Mouse (Mus musculus) kidney, postnatal 0 days (tissue): ENCODE results near the gene Galnt17. TPM values are rescaled to one million over a fixed set of nuclear protein-coding genes. Genes with fewer than 3 reads are reported as not detected.

Experiments used
- ATAC-seq: fragments of 200-750 bp; cut with Nextera tagmentation; replicated peaks from 2 replicates; pipeline ENCODE4 v1.8.0; 2017; ENCODE audit warnings: low read depth, moderate number of reproducible peaks, moderate TSS enrichment, moderate library complexity; ENCODE audit not compliant: low FRiP score
- DNase-seq: peaks from one replicate; pipeline ENCODE4 v3.0.0-alpha.2; 2016; ENCODE audit warnings: low spot score
- H3K27ac ChIP-seq: fragments of 300-500 bp; sonication (generic); 2 replicates; pipeline ENCODE4 v1.5.1; 2014; ENCODE audit warnings: mild to moderate bottlenecking
- H3K27me3 ChIP-seq: fragments of 300-500 bp; sonication (generic); 2 replicates; pipeline ENCODE4 v1.6.1; 2014; ENCODE audit warnings: low read length, mixed read lengths; ENCODE audit not compliant: insufficient read depth
- H3K36me3 ChIP-seq: fragments of 300-500 bp; sonication (generic); 2 replicates; pipeline ENCODE4 v1.6.1; 2014; ENCODE audit warnings: low read length, mixed read lengths; ENCODE audit not compliant: insufficient read depth
- H3K4me1 ChIP-seq: fragments of 300-500 bp; sonication (generic); replicated peaks from 2 replicates; pipeline ENCODE4 v1.6.1; 2014; ENCODE audit warnings: antibody characterized with exemption, low read length, mixed read lengths; ENCODE audit not compliant: insufficient read depth
- H3K4me2 ChIP-seq: fragments of 300-500 bp; sonication (generic); 2 replicates; pipeline ENCODE4 v1.6.1; 2014; ENCODE audit warnings: mild to moderate bottlenecking, low read length, moderate library complexity, mixed read lengths
- H3K4me3 ChIP-seq: fragments of 300-500 bp; sonication (generic); replicated peaks from 2 replicates; pipeline ENCODE4 v1.5.1; 2014; ENCODE audit warnings: low read depth, low read length
- H3K9ac ChIP-seq: fragments of 300-500 bp; sonication (generic); 2 replicates; pipeline ENCODE4 v1.6.1; 2014; ENCODE audit warnings: low read depth, low read length
- H3K9me3 ChIP-seq: fragments of 300-500 bp; sonication (generic); replicated peaks from 2 replicates; pipeline ENCODE4 v1.6.1; 2016; ENCODE audit warnings: low read length, inconsistent platforms, mixed read lengths
- CTCF ChIP-seq: IDR thresholded peaks from 2 replicates; pipeline ENCODE4 v1.5.1; 2016; ENCODE audit warnings: antibody characterized with exemption, low read depth, mild to moderate bottlenecking, moderate library complexity
- WGBS: fragments of 180-500 bp; shearing (Covaris S2); extraction: QIAGEN DNeasy Blood & Tissue Kit; methylation state at CpG from one replicate; pipeline ENCODE4 v1.1.7; 2014; 5-methylcytosine and 5-hydroxymethylcytosine counted together
- polyA plus RNA-seq: library from polyadenylated mRNA; unstranded; fragments of >200 nt; fragmentation: Nextera tagmentation; extraction: Ambion mirVana; gene quantifications from 2 replicates; pipeline ENCODE4 v1.2.1, GENCODE M21; 2015

Galnt17 gene
- polyA plus RNA-seq, 1 experiment from 2014 or later = 1.2 TPM

- WGBS = 78% methylated on average over 5 of the region's 5 CpGs
- Histone ChIP-seq H3K27ac (no peak overlapping the region), H3K36me3 (no peaks in the 10 kb centered on the region), H3K9ac (no peak overlapping the region), H3K4me3 (no peak overlapping the region), H3K4me1 (no peaks in the 10 kb centered on the region), H3K27me3 (no peaks in the 10 kb centered on the region), H3K9me3 (no peaks in the 10 kb centered on the region), H3K4me2 (no peak overlapping the region)
- ATAC-seq (no peak), DNase-seq (no peak)
- TF ChIP-seq CTCF = no peak
Measured at GRCm38 (mm10) chr5:131039611-131040313, 268.5 kb downstream of the Galnt17 start.

DNA sequence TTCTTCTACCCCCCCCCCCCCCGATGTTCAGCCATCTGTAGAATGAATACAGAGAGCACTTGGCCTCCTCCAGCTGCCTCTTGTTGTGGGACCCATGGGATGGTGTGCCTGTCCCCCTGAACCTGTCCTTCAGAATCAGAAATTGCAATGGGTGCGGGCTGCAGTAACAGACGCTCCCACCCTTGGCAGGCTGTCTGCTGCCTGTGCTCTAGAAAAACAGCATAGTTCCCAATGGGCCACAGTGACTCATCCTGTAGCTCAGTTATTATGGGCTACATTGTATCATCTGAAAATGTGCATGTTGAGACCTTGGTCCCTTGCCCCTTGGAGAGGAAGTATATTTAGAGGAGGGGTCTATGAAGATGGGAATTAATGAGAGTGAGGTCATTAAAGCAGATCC lies 283.8 kb downstream of the Galnt17 start:
- no peaks in the 10 kb centered on the region for H3K36me3 ChIP-seq
- WGBS = 96% methylated on average over 3 of the region's 3 CpGs
- no peak overlapping the region for H3K4me2 ChIP-seq
- no peaks in the 10 kb centered on the region for H3K27me3 ChIP-seq
- no peaks in the 10 kb centered on the region for H3K9me3 ChIP-seq
- H3K4me1 ChIP-seq = no peaks in the 10 kb centered on the region
- ATAC-seq (no peak), DNase-seq (no peak)
- H3K9ac ChIP-seq = no peak overlapping the region
- TF ChIP-seq CTCF = no peak
- H3K4me3 ChIP-seq = no peak overlapping the region
- H3K27ac ChIP-seq = no peak overlapping the region

- ATAC-seq (no peak), DNase-seq (no peak)
- Histone ChIP-seq H3K36me3 (no peaks in the 10 kb centered on the region), H3K27me3 (no peaks in the 10 kb centered on the region), H3K9ac (no peak overlapping the region), H3K4me1 (no peaks in the 10 kb centered on the region), H3K9me3 (no peaks in the 10 kb centered on the region), H3K4me2 (no peak overlapping the region), H3K27ac (no peak overlapping the region), H3K4me3 (no peak overlapping the region)
- 70% methylated on average over 18 of the region's 18 CpGs for WGBS
- no peak for TF ChIP-seq CTCF
Measured at GRCm38 (mm10) chr5:131022396-131022993, 285.8 kb downstream of the Galnt17 start.

- Histone ChIP-seq H3K27ac (no peak overlapping the region), H3K4me3 (no peak overlapping the region), H3K4me2 (no peak overlapping the region), H3K9ac (no peak overlapping the region), H3K27me3 (no peaks in the 10 kb centered on the region), H3K9me3 (no peaks in the 10 kb centered on the region), H3K4me1 (no peaks in the 10 kb centered on the region), H3K36me3 (no peaks in the 10 kb centered on the region)
- no peak for ATAC-seq
- no peak for DNase-seq
- 78% methylated on average over 5 of the region's 5 CpGs for WGBS
- TF ChIP-seq CTCF = no peak
Measured at GRCm38 (mm10) chr5:131020936-131021335, 287.4 kb downstream of the Galnt17 start.

GRCm38 (mm10) chr5:131019346-131019965 lies 288.8 kb downstream of the Galnt17 start:
- Histone ChIP-seq H3K36me3 (no peaks in the 10 kb centered on the region), H3K9ac (no peak overlapping the region), H3K4me1 (no peaks in the 10 kb centered on the region), H3K4me3 (no peak overlapping the region), H3K27me3 (no peaks in the 10 kb centered on the region), H3K9me3 (no peaks in the 10 kb centered on the region), H3K4me2 (no peak overlapping the region), H3K27ac (no peak overlapping the region)
- 50% methylated on average over 9 of the region's 9 CpGs for WGBS
- ATAC-seq = no peak
- TF ChIP-seq CTCF = no peak
- no peak for DNase-seq

DNA sequence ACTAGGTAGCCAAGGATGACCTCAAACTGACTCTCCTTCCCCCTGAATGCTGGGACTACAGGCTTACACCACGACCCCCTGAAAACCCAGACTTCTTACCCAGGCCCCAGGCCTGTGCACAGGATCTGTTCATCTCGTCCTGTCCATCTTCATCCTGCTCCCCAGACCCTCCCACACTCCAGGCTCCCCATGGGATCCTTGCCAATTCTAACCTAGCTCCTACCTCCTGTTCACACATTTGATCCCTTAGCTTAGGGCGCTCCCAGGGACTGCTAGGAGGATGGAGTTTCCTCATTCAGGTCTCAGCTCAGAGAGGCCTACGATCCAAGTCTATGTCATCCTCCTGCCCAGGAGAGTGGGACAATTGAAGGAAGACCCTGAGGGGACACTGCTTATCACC lies 292.2 kb downstream of the Galnt17 start:
- DNase-seq = no peak
- Histone ChIP-seq H3K27ac (no peak overlapping the region), H3K4me2 (no peak overlapping the region), H3K9ac (no peak overlapping the region), H3K4me3 (no peak overlapping the region), H3K9me3 (no peaks in the 10 kb centered on the region), H3K27me3 (no peaks in the 10 kb centered on the region), H3K36me3 (no peaks in the 10 kb centered on the region), H3K4me1 (no peaks in the 10 kb centered on the region)
- TF ChIP-seq CTCF = no peak
- ATAC-seq = no peak
- WGBS = 73% methylated on average over 4 of the region's 4 CpGs
